Mouse (Mus musculus) heart, postnatal 0 days (tissue): ENCODE results near the gene Cebpb. TPM values are rescaled to one million over a fixed set of nuclear protein-coding genes. Genes with fewer than 3 reads are reported as not detected.

ENCODE experiments used
- ATAC-seq: fragments of 200-750 bp; cut with Nextera tagmentation; 2 replicates; pipeline ENCODE4 v1.8.0; 2017; ENCODE audit warnings: low read depth, moderate number of reproducible peaks, moderate library complexity; ENCODE audit not compliant: insufficient read depth
- DNase-seq: peaks from one replicate; pipeline ENCODE4 v3.0.0-alpha.2; 2016; ENCODE audit warnings: low spot score
- H3K27ac ChIP-seq: fragments of 300-500 bp; sonication (generic); 2 replicates; pipeline ENCODE4 v1.5.1; 2014; ENCODE audit warnings: low read depth, mild to moderate bottlenecking
- H3K27me3 ChIP-seq: fragments of 300-500 bp; sonication (generic); 2 replicates; pipeline ENCODE4 v1.6.1; 2014; ENCODE audit warnings: low read length, mixed read lengths; ENCODE audit not compliant: control insufficient read depth, insufficient read depth
- H3K36me3 ChIP-seq: fragments of 300-500 bp; sonication (generic); replicated peaks from 2 replicates; pipeline ENCODE4 v1.6.1; 2014; ENCODE audit warnings: low read length, mixed read lengths; ENCODE audit not compliant: control insufficient read depth, insufficient read depth
- H3K4me1 ChIP-seq: fragments of 300-500 bp; sonication (generic); 2 replicates; pipeline ENCODE4 v1.6.1; 2014; ENCODE audit warnings: antibody characterized with exemption; ENCODE audit not compliant: control insufficient read depth, insufficient read depth
- H3K4me2 ChIP-seq: fragments of 300-500 bp; sonication (generic); 2 replicates; pipeline ENCODE4 v1.6.1; 2014; ENCODE audit warnings: low read depth, mild to moderate bottlenecking, low read length, moderate library complexity
- H3K4me3 ChIP-seq: fragments of 300-500 bp; sonication (generic); 2 replicates; pipeline ENCODE4 v1.5.1; 2014; ENCODE audit warnings: low read depth, low read length
- H3K9ac ChIP-seq: fragments of 300-500 bp; sonication (generic); replicated peaks from 2 replicates; pipeline ENCODE4 v1.6.1; 2014; ENCODE audit warnings: low read depth, low read length, mixed read lengths
- H3K9me3 ChIP-seq: fragments of 300-500 bp; sonication (generic); replicated peaks from 2 replicates; pipeline ENCODE4 v1.6.1; 2016; ENCODE audit warnings: low read length; ENCODE audit not compliant: control insufficient read depth
- CTCF ChIP-seq: IDR thresholded peaks from 2 replicates; pipeline ENCODE4 v1.5.1; 2016; ENCODE audit warnings: antibody characterized with exemption, control low read depth, low read depth
- EP300 ChIP-seq: IDR thresholded peaks from 2 replicates; pipeline ENCODE4 v1.6.1; 2016; ENCODE audit warnings: antibody characterized with exemption, low read depth
- WGBS: fragments of 180-500 bp; shearing (Covaris S2); extraction: QIAGEN DNeasy Blood & Tissue Kit; methylation state at CpG from one replicate; pipeline ENCODE4 v1.1.7; 2014; 5-methylcytosine and 5-hydroxymethylcytosine counted together
- polyA plus RNA-seq: library from polyadenylated mRNA; unstranded; fragments of >200 nt; fragmentation: Nextera tagmentation; extraction: Ambion mirVana; gene quantifications from 2 replicates; pipeline ENCODE4 v1.2.1, GENCODE M21; 2015
- total RNA-seq: library from RNA; depleted of rRNA; stranded (reverse); fragments of >200 nt; gene quantifications from 2 replicates; pipeline ENCODE4 v1.2.3, GENCODE M21; 2014; ENCODE audit warnings: low replicate concordance

Gene Cebpb
- total and polyA plus RNA-seq, 2 experiments from 2014 or later, result 4.9 to 50.8 TPM

- Histone ChIP-seq H3K9ac (no peak overlapping the region), H3K36me3 (no peaks in the 10 kb centered on the region), H3K27me3 (no peaks in the 10 kb centered on the region), H3K4me2 (no peak overlapping the region), H3K4me3 (no peak overlapping the region), H3K27ac (no peak overlapping the region), H3K4me1 (peaks cover 8% of the 10 kb centered on the region), H3K9me3 (no peaks in the 10 kb centered on the region)
- DNase-seq (no peak), ATAC-seq (no peak)
- WGBS, result 76% methylated on average over 6 of the region's 6 CpGs
- no peak for TF ChIP-seq CTCF
- TF ChIP-seq EP300, result no peak
These were observed 21.3 kb downstream of the Cebpb start for GRCm38 (mm10) chr2:167709969-167710368.

GRCm38 (mm10) chr2:167710574-167710973, 21.9 kb downstream of the Cebpb start:
- Histone ChIP-seq H3K4me1 (peaks cover 8% of the 10 kb centered on the region), H3K27me3 (no peaks in the 10 kb centered on the region), H3K9ac (no peak overlapping the region), H3K36me3 (no peaks in the 10 kb centered on the region), H3K27ac (no peak overlapping the region), H3K9me3 (no peaks in the 10 kb centered on the region), H3K4me2 (no peak overlapping the region), H3K4me3 (no peak overlapping the region)
- DNase-seq, result no peak
- ATAC-seq, result no peak
- WGBS, result 62% methylated on average over 6 of the region's 6 CpGs
- TF ChIP-seq CTCF, result no peak
- no peak for TF ChIP-seq EP300

DNA sequence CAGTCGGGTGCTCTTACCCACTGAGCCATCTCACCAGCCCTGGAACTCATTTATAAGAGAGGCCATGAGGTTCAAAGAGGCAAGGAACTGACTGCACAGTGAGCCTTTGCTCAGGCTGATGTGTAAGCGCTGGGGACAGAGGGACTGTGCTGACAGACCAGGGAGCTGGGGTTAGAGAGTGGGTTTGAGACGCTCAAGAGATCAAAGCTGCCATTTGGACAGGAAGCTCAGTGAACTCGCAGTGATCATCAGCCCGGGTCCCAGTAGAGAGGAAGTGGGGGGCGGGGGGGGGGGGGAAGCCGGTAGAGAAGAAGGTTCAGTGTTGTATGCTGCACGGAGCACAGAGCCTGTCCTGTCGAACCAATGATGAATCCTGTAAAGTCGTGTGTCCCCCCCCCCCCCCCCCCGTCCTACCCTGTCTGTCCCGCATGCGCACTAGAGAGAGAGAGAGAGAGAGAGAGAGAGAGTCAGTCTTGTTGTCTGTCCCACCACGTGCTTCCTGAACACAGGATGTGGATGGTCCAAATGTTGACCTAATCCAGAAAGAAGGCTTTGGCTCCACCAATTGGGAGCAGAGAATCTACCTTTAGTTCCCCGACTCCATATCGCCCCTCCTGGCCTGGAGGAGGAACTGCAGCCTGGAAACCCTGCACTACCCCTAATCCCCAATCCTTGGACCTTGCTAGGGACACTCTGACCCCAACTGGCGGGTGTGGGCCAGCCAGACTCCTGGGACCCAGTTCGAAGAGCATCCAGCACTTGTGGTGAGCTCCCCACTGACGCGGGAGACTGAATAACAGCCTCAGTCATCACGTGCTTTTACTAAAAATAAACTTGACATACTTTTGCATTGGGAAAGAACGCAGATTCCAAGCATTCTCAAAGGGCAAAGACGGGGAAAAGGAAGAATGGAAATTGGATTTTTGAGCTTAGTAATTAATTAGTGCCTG, 24.4 kb downstream of the Cebpb start:
- H3K27ac ChIP-seq, result peak overlapping the region; percentile 70
- H3K4me2 ChIP-seq, result no peak overlapping the region
- no peak overlapping the region for H3K9ac ChIP-seq
- H3K36me3 ChIP-seq, result no peaks in the 10 kb centered on the region
- peaks cover 8% of the 10 kb centered on the region for H3K4me1 ChIP-seq
- H3K27me3 ChIP-seq, result no peaks in the 10 kb centered on the region
- peak; percentile 73 for DNase-seq
- no peaks in the 10 kb centered on the region for H3K9me3 ChIP-seq
- peak; percentile 57 for ATAC-seq
- no peak overlapping the region for H3K4me3 ChIP-seq
- TF ChIP-seq EP300 (no peak), CTCF (peak; percentile 53)
- WGBS, result 44% methylated on average over 20 of the region's 23 CpGs

DNA sequence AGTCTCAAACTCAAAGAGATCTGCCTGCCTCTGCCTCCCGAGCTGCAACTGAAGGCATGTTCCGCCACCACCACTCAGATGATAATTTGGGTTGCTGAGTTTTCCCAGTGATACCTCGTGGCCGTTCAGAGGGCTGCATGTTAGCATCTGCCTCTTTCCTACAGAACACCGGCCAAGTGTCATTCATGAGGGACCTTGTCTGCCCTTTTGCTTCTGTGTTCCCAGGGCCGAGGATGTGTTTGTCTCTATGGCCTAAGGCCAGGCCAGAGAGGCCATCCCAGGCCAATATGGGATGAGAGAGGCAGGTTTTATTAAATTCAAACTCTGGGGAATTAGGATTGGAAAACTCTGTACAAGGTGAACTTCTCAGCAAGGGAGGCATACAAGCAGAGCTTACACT, 25.6 kb downstream of the Cebpb start:
- ATAC-seq (no peak), DNase-seq (no peak)
- no peak overlapping the region for H3K4me3 ChIP-seq
- WGBS, result 81% methylated on average over 6 of the region's 6 CpGs
- no peaks in the 10 kb centered on the region for H3K9me3 ChIP-seq
- TF ChIP-seq EP300 (no peak), CTCF (no peak)
- no peaks in the 10 kb centered on the region for H3K27me3 ChIP-seq
- no peak overlapping the region for H3K9ac ChIP-seq
- no peaks in the 10 kb centered on the region for H3K36me3 ChIP-seq
- H3K4me1 ChIP-seq, result peaks cover 8% of the 10 kb centered on the region
- no peak overlapping the region for H3K4me2 ChIP-seq
- H3K27ac ChIP-seq, result peak overlapping the region; percentile 70; the same call in 1 of the 2 replicates

DNA sequence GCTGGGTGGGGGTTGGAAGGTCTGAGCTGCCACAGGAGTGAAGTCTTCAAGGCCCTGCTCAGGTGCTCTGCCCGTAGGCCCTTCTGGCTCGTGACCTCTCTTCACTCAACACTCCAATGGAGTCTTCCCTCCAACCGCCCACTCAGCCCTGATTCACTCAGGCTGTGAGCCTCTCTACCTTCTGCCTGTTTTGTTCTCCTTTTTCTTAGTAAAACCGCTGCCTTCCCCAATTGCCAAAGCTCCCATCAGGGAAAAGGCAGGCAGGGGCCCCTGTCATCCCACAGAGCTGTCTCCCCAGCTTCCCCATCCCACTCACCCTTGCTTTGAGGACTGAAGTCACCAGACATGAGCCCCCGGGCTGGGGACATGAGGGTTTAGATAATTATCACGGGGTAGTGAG, 26.3 kb downstream of the Cebpb start:
- H3K9me3 ChIP-seq, result no peaks in the 10 kb centered on the region
- H3K27ac ChIP-seq, result no peak overlapping the region
- no peak overlapping the region for H3K9ac ChIP-seq
- ATAC-seq, result no peak
- no peaks in the 10 kb centered on the region for H3K36me3 ChIP-seq
- no peak overlapping the region for H3K4me2 ChIP-seq
- TF ChIP-seq EP300 (no peak), CTCF (no peak)
- no peak overlapping the region for H3K4me3 ChIP-seq
- H3K27me3 ChIP-seq, result no peaks in the 10 kb centered on the region
- peaks cover 8% of the 10 kb centered on the region for H3K4me1 ChIP-seq
- WGBS, result 69% methylated on average over 6 of the region's 6 CpGs
- DNase-seq, result no peak
